Mouse (Mus musculus) ES-Bruce4 (cell line): Measurements from ENCODE around the gene Ap1m2. TPM values are rescaled to one million over a fixed set of nuclear protein-coding genes. Genes with fewer than 3 reads are reported as not detected.
"Not testable (repeated sequence)": the region's sequence is repeated elsewhere in the genome, so short reads cannot be mapped to it uniquely, and the experiment has no call there.

ENCODE experiments used
- H3K27ac ChIP-seq: 2 replicates; pipeline ENCODE4 v1.5.1; 2012; ENCODE audit warnings: low read length, inconsistent platforms; ENCODE audit not compliant: insufficient read depth
- H3K27me3 ChIP-seq: 2 replicates; pipeline ENCODE4 v1.6.1; 2012; ENCODE audit warnings: mild to moderate bottlenecking, low read length, inconsistent platforms; ENCODE audit not compliant: control insufficient read depth, poor library complexity, insufficient read depth, severe bottlenecking
- H3K36me3 ChIP-seq: 2 replicates; pipeline ENCODE4 v1.6.1; 2012; ENCODE audit warnings: inconsistent platforms, mild to moderate bottlenecking, low read length, moderate library complexity; ENCODE audit not compliant: control insufficient read depth, poor library complexity, insufficient read depth, severe bottlenecking
- H3K4me1 ChIP-seq: one replicate; pipeline ENCODE4 v1.8.1; 2011; ENCODE audit warnings: low read length; ENCODE audit not compliant: control insufficient read depth, insufficient read depth
- H3K4me3 ChIP-seq: 2 replicates; pipeline ENCODE4 v1.5.1; 2011; ENCODE audit warnings: low read depth, mild to moderate bottlenecking, low read length
- H3K9ac ChIP-seq: 2 replicates; pipeline ENCODE4 v1.6.1; 2012; ENCODE audit warnings: low read depth, mild to moderate bottlenecking, inconsistent platforms; ENCODE audit not compliant: poor library complexity, severe bottlenecking
- H3K9me3 ChIP-seq: replicated peaks from 2 replicates; pipeline ENCODE4 v1.6.1; 2012; ENCODE audit warnings: mild to moderate bottlenecking, low read length, inconsistent platforms; ENCODE audit not compliant: control insufficient read depth, poor library complexity, insufficient read depth, severe bottlenecking
- CTCF ChIP-seq: IDR thresholded peaks from one replicate; pipeline ENCODE4 v1.8.1; 2011; ENCODE audit warnings: low read depth, low read length
- EP300 ChIP-seq: IDR thresholded peaks from 2 replicates; pipeline ENCODE4 v1.6.1; 2011; ENCODE audit warnings: low read depth, low read length; ENCODE audit not compliant: insufficient read depth
- POLR2A ChIP-seq: IDR thresholded peaks from one replicate; pipeline ENCODE4 v1.8.1; 2011; ENCODE audit warnings: low read length; ENCODE audit not compliant: insufficient read depth
- polyA plus RNA-seq: library from polyadenylated mRNA; stranded (reverse); fragments of >200 nt; gene quantifications from 2 replicates; pipeline ENCODE4 v1.2.4, GENCODE M21; 2011; ENCODE audit warnings: low read depth; ENCODE audit not compliant: missing spikeins, insufficient read depth, insufficient read length

The Ap1m2 gene
- polyA plus RNA-seq, 1 experiment = 83.3 TPM

- no peaks in the 10 kb centered on the region for H3K9me3 ChIP-seq
- H3K4me3 ChIP-seq = peak overlapping the region; percentile 70
- H3K36me3 ChIP-seq = peaks cover 14% of the 10 kb centered on the region
- TF ChIP-seq CTCF (no peak), POLR2A (no peak), EP300 (no peak)
- H3K27ac ChIP-seq = peak overlapping the region; percentile 54
- peak overlapping the region; percentile 2; the same call in 1 of the 2 replicates for H3K9ac ChIP-seq
- no peaks in the 10 kb centered on the region for H3K27me3 ChIP-seq
- H3K4me1 ChIP-seq = no peaks in the 10 kb centered on the region
Measured at GRCm38 (mm10) chr9:21264272-21264999, 47.7 kb downstream of the Ap1m2 start.

- Histone ChIP-seq H3K27ac (peak overlapping the region; percentile 29), H3K4me1 (no peaks in the 10 kb centered on the region), H3K36me3 (peaks cover 3% of the 10 kb centered on the region; the same call in 1 of the 2 replicates), H3K9me3 (no peaks in the 10 kb centered on the region), H3K9ac (no peak overlapping the region), H3K27me3 (no peaks in the 10 kb centered on the region), H3K4me3 (no peak overlapping the region)
- TF ChIP-seq EP300 (no peak), POLR2A (no peak), CTCF (no peak)
Measured at GRCm38 (mm10) chr9:21261831-21262230, 50.3 kb downstream of the Ap1m2 start.

- Histone ChIP-seq H3K9me3 (no peaks in the 10 kb centered on the region), H3K4me3 (no peak overlapping the region), H3K27ac (no peak overlapping the region), H3K4me1 (no peaks in the 10 kb centered on the region), H3K36me3 (no peaks in the 10 kb centered on the region), H3K9ac (no peak overlapping the region), H3K27me3 (no peaks in the 10 kb centered on the region)
- no peak for TF ChIP-seq CTCF
- no peak for TF ChIP-seq EP300
- TF ChIP-seq POLR2A = no peak
Measured at GRCm38 (mm10) chr9:21260491-21261040, 51.6 kb downstream of the Ap1m2 start.

- not testable (repeated sequence) for H3K27ac ChIP-seq, H3K9me3 ChIP-seq, H3K27me3 ChIP-seq, H3K36me3 ChIP-seq, H3K4me1 ChIP-seq, H3K9ac ChIP-seq, H3K4me3 ChIP-seq
Measured at GRCm38 (mm10) chr9:21256349-21256748, 55.8 kb downstream of the Ap1m2 start.

GRCm38 (mm10) chr9:21254690-21255089, 57.4 kb downstream of the Ap1m2 start:
- TF ChIP-seq POLR2A = no peak
- TF ChIP-seq EP300 = no peak
- no peak for TF ChIP-seq CTCF

GRCm38 (mm10) chr9:21251116-21251735, 60.9 kb downstream of the Ap1m2 start:
- Histone ChIP-seq H3K36me3 (no peaks in the 10 kb centered on the region), H3K4me3 (no peak overlapping the region), H3K27ac (no peak overlapping the region), H3K4me1 (peaks cover 2% of the 10 kb centered on the region), H3K9me3 (no peaks in the 10 kb centered on the region), H3K9ac (no peak overlapping the region), H3K27me3 (no peaks in the 10 kb centered on the region)
- TF ChIP-seq POLR2A (no peak), EP300 (no peak), CTCF (no peak)

More at GRCm38 (mm10) chr9:21254690-21255089, 57.4 kb downstream of the Ap1m2 start:
- Histone ChIP-seq H3K27ac (no peak overlapping the region), H3K27me3 (no peaks in the 10 kb centered on the region), H3K9me3 (no peaks in the 10 kb centered on the region), H3K4me1 (peaks cover 2% of the 10 kb centered on the region), H3K9ac (no peak overlapping the region), H3K4me3 (no peak overlapping the region), H3K36me3 (no peaks in the 10 kb centered on the region)
